Mouse (Mus musculus) gastrocnemius, postnatal 36 days (tissue): ENCODE results near the gene Kank2. TPM values are rescaled to one million over a fixed set of nuclear protein-coding genes. Genes with fewer than 3 reads are reported as not detected.

ENCODE experiments used
- DNase-seq, 2 experiments: peaks; one replicate each; pipeline ENCODE4 v3.0.0; 2022
- intact Hi-C: fragments of 180-260 bp; cut with DNase I; formaldehyde crosslinking; loops from one replicate; pipeline ENCODE4 v1.15.1; 2025
- long read RNA-seq, 2 experiments: library from polyadenylated mRNA; stranded (forward); transcript quantifications; one replicate each; pipeline ENCODE4 v2.0.0; 2021
- total RNA-seq, 2 experiments: library from RNA; stranded (reverse); gene quantifications; 2 replicates each; pipeline ENCODE4 v1.2.3; 2021

Gene Kank2
- 10 to 100 TPM; 12.7 to 13.3 TPM for total RNA-seq
- long read RNA-seq, experiment 1, full-length matches to known transcripts, result 1 of 9 reads
- long read RNA-seq, experiment 1, partial matches to known transcripts, result 7 of 9 reads
- long read RNA-seq, experiment 1, other reads (novel, unspliced or antisense), result 1 of 9 reads
- long read RNA-seq, experiment 2, full-length matches to known transcripts, result 1 of 7 reads
- long read RNA-seq, experiment 2, partial matches to known transcripts, result 3 of 7 reads
- long read RNA-seq, experiment 2, other reads (novel, unspliced or antisense), result 3 of 7 reads

- intact Hi-C loops, result no loop called here
- DNase-seq, result peak; percentile 87 to 92
These were observed at the start of gene Kank2 for GRCm38 (mm10) chr9:21798345-21799009. Gene Kank2 (minus strand): TSS chr9:21798744.

- intact Hi-C loops, result no loop called here
- no peak for DNase-seq
These were observed 49.4 kb upstream of the Kank2 start for GRCm38 (mm10) chr9:21847926-21848325.

- intact Hi-C loops, result no loop called here
- DNase-seq, result no peak
These were observed 48.9 kb upstream of the Kank2 start for GRCm38 (mm10) chr9:21847425-21847824.

- peak; percentile 53 to 56 for DNase-seq
These were observed 48.3 kb upstream of the Kank2 start for GRCm38 (mm10) chr9:21846755-21847341.

GRCm38 (mm10) chr9:21845381-21846080 lies 47.0 kb upstream of the Kank2 start:
- intact Hi-C loops, result no loop called here
- no peak for DNase-seq

More at GRCm38 (mm10) chr9:21846755-21847341, 48.3 kb upstream of the Kank2 start:
- intact Hi-C loops, result no loop called here

GRCm38 (mm10) chr9:21843086-21843485 lies 44.5 kb upstream of the Kank2 start:
- intact Hi-C loops, result no loop called here
- DNase-seq, result no peak

GRCm38 (mm10) chr9:21842391-21842790 lies 43.8 kb upstream of the Kank2 start:
- peak in 1 of 2 experiments; percentile 47 for DNase-seq
- intact Hi-C loops, result no loop called here

GRCm38 (mm10) chr9:21841340-21841739 lies 42.8 kb upstream of the Kank2 start:
- intact Hi-C loops, result no loop called here
- DNase-seq, result no peak

GRCm38 (mm10) chr9:21840115-21840787 lies 41.7 kb upstream of the Kank2 start:
- intact Hi-C loops, result loop anchor here (1.0 kb wide), 1 partner anchor 30 kb away; no protein-coding TSS in a partner anchor
- DNase-seq, result no peak

- intact Hi-C loops, result no loop called here
- DNase-seq, result no peak
These were observed 39.1 kb upstream of the Kank2 start for GRCm38 (mm10) chr9:21837690-21838089.

GRCm38 (mm10) chr9:21835258-21835912 lies 36.8 kb upstream of the Kank2 start, which contains the start of gene Angptl8:
Gene Angptl8 (plus strand): TSS chr9:21835510.
- intact Hi-C loops, result no loop called here

GRCm38 (mm10) chr9:21831558-21832240 lies 33.2 kb upstream of the Kank2 start:
- no peak for DNase-seq
- intact Hi-C loops, result no loop called here

More at GRCm38 (mm10) chr9:21835258-21835912, 36.8 kb upstream of the Kank2 start, which contains the start of gene Angptl8:
- no peak for DNase-seq

GRCm38 (mm10) chr9:21830936-21831335 lies 32.4 kb upstream of the Kank2 start:
- intact Hi-C loops, result no loop called here
- no peak for DNase-seq

- intact Hi-C loops, result no loop called here
- DNase-seq, result no peak
These were observed 31.9 kb upstream of the Kank2 start for GRCm38 (mm10) chr9:21830461-21830850.

GRCm38 (mm10) chr9:21829834-21830460 lies 31.4 kb upstream of the Kank2 start:
- intact Hi-C loops, result no loop called here
- no peak for DNase-seq

GRCm38 (mm10) chr9:21824366-21824765 lies 25.8 kb upstream of the Kank2 start:
- DNase-seq, result no peak
- intact Hi-C loops, result no loop called here

GRCm38 (mm10) chr9:21823957-21824356 lies 25.4 kb upstream of the Kank2 start:
- intact Hi-C loops, result no loop called here

GRCm38 (mm10) chr9:21822686-21823085 lies 24.1 kb upstream of the Kank2 start:
- no peak for DNase-seq
- intact Hi-C loops, result no loop called here

More at GRCm38 (mm10) chr9:21823957-21824356, 25.4 kb upstream of the Kank2 start:
- DNase-seq, result no peak

GRCm38 (mm10) chr9:21820183-21820582 lies 21.6 kb upstream of the Kank2 start:
- intact Hi-C loops, result no loop called here
- DNase-seq, result no peak
